Mouse (Mus musculus): ENCODE data around the gene Endog. TPM values are rescaled to one million over a fixed set of nuclear protein-coding genes. Genes with fewer than 3 reads are reported as not detected.
A peak's percentile ranks its signal among the peaks of the same experiment; 100 is the strongest.
"Not testable (repeated sequence)": the region's sequence is repeated elsewhere in the genome, so short reads cannot be mapped to it uniquely, and the experiment has no call there.

Endog gene
- 2.9 to 7.7 TPM (median 3.3 TPM) in 3 replicates for total RNA-seq (2017)

DNA sequence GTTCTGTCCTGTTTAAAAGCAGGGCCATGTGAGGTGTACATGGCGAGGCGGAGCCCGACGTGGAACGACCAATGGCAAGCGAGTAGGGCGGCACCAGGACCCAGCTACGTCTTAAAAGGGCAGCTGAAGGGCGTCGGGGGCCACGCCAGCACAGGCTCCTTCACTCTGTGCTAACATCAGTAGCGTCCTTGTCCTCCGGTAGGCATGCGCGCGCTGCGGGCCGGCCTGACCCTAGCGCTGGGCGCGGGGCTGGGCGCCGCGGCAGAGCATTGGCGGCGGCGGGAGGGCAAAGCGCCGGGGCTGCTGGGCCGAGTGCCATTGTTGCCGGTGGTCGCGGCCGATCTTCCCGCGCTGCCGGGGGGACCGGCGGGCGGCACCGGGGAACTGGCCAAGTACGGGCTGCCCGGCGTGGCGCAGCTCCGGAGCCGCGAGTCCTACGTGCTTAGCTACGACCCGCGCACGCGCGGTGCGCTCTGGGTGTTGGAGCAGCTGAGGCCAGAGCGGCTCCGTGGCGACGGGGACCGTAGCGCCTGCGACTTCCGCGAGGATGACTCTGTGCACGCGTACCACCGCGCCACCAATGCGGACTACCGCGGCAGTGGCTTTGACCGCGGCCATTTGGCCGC is at the start of gene Endog:
Gene Endog (plus strand): TSS at position 123 of the 626 bp plus-strand sequence.
- ATAC-seq (replicated peaks; ENCODE audit: insufficient number of reproducible peaks, low FRiP score, low TSS enrichment, poor library complexity, severe bottlenecking): peak; percentile 84

DNA sequence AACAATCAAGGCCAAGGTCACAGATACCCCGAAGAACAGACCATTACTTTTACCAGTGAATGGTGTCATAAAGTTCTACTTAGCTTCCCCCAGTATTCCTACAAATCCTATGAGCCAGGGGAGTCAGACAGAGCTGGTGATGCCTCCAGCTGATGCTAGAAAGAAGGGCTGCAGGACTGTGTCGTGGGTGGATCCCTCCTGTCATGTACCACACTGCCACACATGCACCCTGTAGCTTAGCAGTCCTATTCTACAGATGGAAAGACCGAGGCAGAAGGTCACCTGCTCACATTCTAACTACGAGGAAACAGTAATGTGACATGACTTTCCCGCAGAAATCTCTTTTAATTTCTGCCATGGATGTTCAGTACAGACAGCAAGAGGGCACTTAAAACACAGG is 48.5 kb upstream of the Endog start:
- ATAC-seq (replicated peaks; ENCODE audit: insufficient number of reproducible peaks, low FRiP score, low TSS enrichment, poor library complexity, severe bottlenecking): no peak

DNA sequence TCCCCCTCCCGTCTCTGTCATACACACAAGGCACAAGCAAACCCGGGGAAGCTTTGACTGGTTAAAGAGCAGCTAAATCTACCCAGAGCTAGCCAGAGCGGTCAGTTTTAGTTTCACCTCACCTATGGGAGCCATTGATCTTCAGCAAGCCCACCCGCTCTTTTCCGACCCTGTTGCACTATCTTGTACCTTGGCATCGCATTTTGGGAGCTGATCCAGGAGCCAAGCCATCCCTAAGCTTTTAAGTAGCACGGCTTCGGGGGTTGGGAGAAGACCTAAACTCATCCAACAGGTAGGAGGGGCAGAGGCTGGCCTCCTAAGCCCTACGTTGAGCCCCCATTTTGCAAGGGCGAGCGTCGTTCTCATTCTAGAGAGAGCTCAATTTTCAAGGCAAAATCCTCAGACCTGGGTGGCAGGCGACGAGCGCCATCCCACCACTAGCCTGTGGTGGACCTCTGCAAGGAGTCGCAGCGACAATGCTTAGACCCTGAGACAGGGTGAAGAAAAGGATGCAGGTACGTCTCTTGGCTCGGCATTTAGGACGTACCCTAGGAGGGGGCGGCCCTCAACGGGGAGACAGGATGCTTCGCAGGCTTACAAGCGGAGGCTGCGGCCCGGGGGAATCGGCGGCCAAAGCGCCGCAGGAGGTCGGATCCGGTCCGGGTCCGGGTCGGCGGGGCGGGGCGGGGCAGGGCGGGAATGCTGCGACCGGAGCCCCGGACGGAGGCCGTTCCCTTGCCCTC is 47.4 kb upstream of the Endog start:
- no peak; the same call in 1 of the 2 replicates for ATAC-seq (replicated peaks; ENCODE audit: insufficient number of reproducible peaks, low FRiP score, low TSS enrichment, poor library complexity, severe bottlenecking)

- ATAC-seq (replicated peaks; ENCODE audit: insufficient number of reproducible peaks, low FRiP score, low TSS enrichment, poor library complexity, severe bottlenecking): peak; percentile 96
Observed at GRCm38 (mm10) chr2:30124472-30125274, 46.6 kb upstream of the Endog start, which contains the start of gene Zer1. Gene Zer1 (minus strand): TSS chr2:30124585.

GRCm38 (mm10) chr2:30128789-30129188 is 42.5 kb upstream of the Endog start:
- ATAC-seq (replicated peaks; ENCODE audit: insufficient number of reproducible peaks, low FRiP score, low TSS enrichment, poor library complexity, severe bottlenecking): no peak

- no peak for ATAC-seq (replicated peaks; ENCODE audit: insufficient number of reproducible peaks, low FRiP score, low TSS enrichment, poor library complexity, severe bottlenecking)
Observed at GRCm38 (mm10) chr2:30130156-30130555, 41.1 kb upstream of the Endog start.

- not testable (repeated sequence) for ATAC-seq (replicated peaks; ENCODE audit: insufficient number of reproducible peaks, low FRiP score, low TSS enrichment, poor library complexity, severe bottlenecking)
Observed at GRCm38 (mm10) chr2:30131240-30131639, 40.1 kb upstream of the Endog start.

DNA sequence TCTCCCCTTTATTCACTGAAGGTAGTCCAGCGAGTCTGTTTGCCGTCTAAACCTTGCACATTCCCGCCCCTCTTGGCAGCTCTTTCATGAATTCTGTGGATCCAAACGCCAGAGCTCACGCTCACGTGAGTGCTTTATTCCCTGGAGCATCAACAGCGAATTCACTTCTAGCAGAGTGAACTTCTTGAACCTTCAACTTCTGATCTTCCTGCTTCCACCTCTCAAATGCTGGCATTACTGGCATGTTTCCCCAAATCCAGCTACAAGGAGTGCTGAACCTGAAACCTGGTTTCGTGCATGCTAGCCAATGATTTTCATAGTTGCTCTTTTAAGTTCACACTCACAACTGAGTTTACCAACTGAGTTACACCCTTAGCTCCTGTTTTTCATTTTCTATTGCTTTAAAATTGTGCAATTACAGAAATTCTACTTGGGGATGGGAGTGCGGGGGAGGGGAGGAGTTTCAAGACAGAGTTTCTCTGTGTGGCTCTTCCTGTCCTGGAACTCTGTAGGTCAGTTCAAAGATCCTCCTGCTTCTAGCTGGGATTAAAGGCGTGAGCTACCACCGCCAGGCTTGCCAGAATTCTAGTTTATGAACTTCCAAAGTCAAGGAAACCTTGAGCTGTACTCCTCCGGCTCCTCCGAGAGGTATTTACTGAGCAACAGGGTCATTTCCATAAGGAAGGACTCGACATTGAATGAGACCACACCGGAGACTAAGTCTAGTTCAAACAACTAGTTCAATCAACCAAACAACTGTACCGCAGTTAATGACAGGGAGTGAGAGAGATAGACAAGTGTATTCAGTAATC is 38.3 kb upstream of the Endog start:
- ATAC-seq (replicated peaks; ENCODE audit: insufficient number of reproducible peaks, low FRiP score, low TSS enrichment, poor library complexity, severe bottlenecking): peak; percentile 29; the same call in 1 of the 2 replicates

DNA sequence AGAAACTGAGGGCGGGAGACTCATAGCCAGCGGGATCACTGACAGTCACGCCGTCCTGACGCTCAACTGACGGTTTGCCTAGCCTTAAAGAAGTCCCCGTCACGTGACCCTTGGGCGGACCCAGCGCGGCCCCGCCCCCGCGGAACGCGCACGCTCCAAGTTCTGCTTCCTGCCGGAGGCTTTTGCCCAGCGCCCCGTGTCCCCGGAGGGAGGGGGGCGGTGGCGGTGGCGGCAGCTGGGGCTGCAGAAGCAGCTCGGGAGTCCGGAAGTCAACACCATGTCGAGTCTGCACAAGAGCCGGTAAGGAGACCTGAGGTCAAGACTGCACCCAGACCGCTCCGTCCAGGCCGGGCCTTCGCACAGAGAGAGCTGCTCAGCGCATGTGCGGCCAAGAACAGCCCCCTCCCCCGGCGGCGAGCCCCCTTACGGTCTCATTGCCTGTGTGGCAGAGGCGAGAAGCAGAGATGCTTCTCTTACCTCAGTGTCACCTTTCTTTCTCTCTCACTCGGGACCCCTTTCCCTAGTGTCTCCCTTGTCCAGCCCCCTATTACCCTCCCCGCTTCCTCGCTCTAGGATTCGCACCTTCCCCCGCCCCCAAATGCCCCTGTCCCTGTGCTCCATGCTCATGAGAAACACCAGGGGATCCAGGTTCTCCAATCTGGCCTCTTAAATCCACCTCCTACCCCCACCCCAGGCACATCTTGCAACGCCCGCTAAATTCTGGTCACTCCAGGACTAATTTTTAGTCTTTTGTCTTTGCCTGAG is 37.5 kb upstream of the Endog start, which contains the start of gene Tbc1d13:
Gene Tbc1d13 (plus strand): TSS at position 134 of the 765 bp plus-strand sequence.
- peak; percentile 87 for ATAC-seq (replicated peaks; ENCODE audit: insufficient number of reproducible peaks, low FRiP score, low TSS enrichment, poor library complexity, severe bottlenecking)

DNA sequence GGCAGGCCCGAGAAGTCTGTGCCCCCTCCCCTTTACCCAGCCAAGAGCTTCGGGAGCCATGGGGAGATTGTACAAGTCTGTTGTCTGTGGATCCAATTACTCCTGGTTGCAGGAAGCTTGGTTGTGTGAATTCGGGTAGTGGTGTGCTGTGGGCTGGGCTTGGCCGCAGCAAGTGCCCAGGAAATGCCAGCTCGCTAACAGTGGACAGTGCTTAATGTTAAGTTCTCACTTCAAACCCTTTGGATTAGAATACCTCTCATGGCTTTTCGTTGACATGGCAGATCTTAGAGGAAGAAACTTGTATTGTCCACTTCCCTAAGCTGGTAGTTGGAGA is 36.9 kb upstream of the Endog start:
- ATAC-seq (replicated peaks; ENCODE audit: insufficient number of reproducible peaks, low FRiP score, low TSS enrichment, poor library complexity, severe bottlenecking): no peak

- ATAC-seq (replicated peaks; ENCODE audit: insufficient number of reproducible peaks, low FRiP score, low TSS enrichment, poor library complexity, severe bottlenecking): no peak
Observed at GRCm38 (mm10) chr2:30134928-30135620, 36.2 kb upstream of the Endog start.

DNA sequence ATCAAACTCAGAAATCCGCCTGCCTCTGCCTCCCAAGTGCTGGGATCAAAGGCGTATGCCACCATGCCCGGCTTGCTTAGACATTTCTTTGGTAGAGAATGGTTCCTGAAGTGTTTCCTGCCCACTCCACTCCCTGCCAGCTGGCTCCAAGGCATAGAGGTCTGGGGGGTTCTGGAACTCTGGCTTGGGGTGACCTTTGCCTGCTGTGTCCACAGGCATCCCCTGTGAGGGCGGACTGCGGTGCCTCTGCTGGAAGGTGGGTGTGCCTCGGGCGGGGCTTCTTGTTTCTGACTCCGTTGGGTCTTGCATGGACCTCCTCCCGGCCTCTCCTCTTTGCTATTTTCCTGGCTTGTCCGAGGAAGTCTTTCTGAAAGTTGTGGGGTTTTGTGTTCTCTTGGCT is 34.8 kb upstream of the Endog start:
- ATAC-seq (replicated peaks; ENCODE audit: insufficient number of reproducible peaks, low FRiP score, low TSS enrichment, poor library complexity, severe bottlenecking): no peak

DNA sequence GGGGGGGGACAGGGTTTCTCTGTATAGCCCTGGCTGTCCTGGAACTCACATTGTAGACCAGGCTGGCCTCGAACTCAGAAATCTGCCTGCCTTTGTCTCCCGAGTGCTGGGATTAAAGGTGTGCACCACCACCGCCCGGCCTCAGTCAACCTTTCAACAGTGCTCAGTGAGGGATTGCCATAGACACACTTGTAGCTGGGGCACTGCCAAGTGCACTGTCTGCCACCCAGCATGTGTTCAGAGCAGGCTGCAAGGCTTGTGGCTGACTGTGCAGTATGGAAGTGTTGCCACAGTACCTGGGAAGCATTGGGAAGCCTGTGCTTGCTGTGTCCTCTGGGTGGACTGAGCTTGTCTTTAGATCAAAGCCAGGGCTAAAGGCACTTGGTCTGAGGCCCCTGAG is 31.3 kb upstream of the Endog start:
- not testable (repeated sequence) for ATAC-seq (replicated peaks; ENCODE audit: insufficient number of reproducible peaks, low FRiP score, low TSS enrichment, poor library complexity, severe bottlenecking)

- ATAC-seq (replicated peaks; ENCODE audit: insufficient number of reproducible peaks, low FRiP score, low TSS enrichment, poor library complexity, severe bottlenecking): no peak
Observed at GRCm38 (mm10) chr2:30144436-30144835, 26.9 kb upstream of the Endog start.

GRCm38 (mm10) chr2:30147466-30147865 is 23.8 kb upstream of the Endog start:
- ATAC-seq (replicated peaks; ENCODE audit: insufficient number of reproducible peaks, low FRiP score, low TSS enrichment, poor library complexity, severe bottlenecking): no peak

- no peak for ATAC-seq (replicated peaks; ENCODE audit: insufficient number of reproducible peaks, low FRiP score, low TSS enrichment, poor library complexity, severe bottlenecking)
Observed at GRCm38 (mm10) chr2:30151840-30152239, 19.5 kb upstream of the Endog start.

GRCm38 (mm10) chr2:30152616-30153015 is 18.7 kb upstream of the Endog start:
- no peak for ATAC-seq (replicated peaks; ENCODE audit: insufficient number of reproducible peaks, low FRiP score, low TSS enrichment, poor library complexity, severe bottlenecking)

Measured in monocyte, adult 5-6 weeks (primary cell).